ENCODE assay signal across 17 mouse cellular contexts in the genomic region with DNA sequence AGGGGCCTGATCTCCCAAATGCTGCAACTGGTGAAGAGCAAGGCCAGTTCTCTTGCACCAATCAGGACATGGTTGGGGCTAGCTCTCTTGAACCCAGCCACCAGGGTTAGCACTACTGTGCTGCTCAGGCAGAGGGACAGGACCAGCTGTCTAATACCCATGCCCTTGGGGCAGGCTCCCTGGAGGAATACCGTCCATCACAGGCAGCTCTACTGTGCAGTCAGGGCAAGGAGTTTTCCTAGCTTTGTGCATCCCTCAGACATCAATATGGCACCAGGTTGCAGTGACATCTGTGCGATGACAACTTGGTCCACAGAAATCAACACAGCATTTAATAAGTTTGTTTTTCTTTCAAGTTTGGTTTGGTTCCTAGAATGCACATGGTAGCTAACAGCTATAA.
"Had no signal": no experiment of that assay in that cellular context is flagged by ENCODE, and none has a peak within 500 bp of the region (broad histone marks: within the 10 kb centered on the region; RNA-seq: fewer than 3 reads in every experiment).

No protein-coding gene starts in this region.

- H3K4me1 ChIP-seq: liver, embryonic 13.5 days; midbrain, embryonic 15.5 days; neural tube, embryonic 13.5 days; stomach, embryonic 15.5 days had no signal

- H3K27ac ChIP-seq: left cerebral cortex, adult 2 months; liver, embryonic 13.5 days; midbrain, embryonic 15.5 days; neural tube, embryonic 13.5 days; stomach, embryonic 15.5 days had no signal

- H3K36me3 ChIP-seq: liver, embryonic 13.5 days; midbrain, embryonic 15.5 days; neural tube, embryonic 13.5 days; stomach, embryonic 15.5 days had no signal

- H3K27me3 ChIP-seq: liver, embryonic 13.5 days; midbrain, embryonic 15.5 days; neural tube, embryonic 13.5 days; stomach, embryonic 15.5 days had no signal

- H3K4me3 ChIP-seq: left cerebral cortex, adult 2 months; liver, embryonic 13.5 days; midbrain, embryonic 15.5 days; myocyte; neural tube, embryonic 13.5 days; stomach, embryonic 15.5 days had no signal

- H3K9ac ChIP-seq: liver, embryonic 13.5 days; midbrain, embryonic 15.5 days; neural tube, embryonic 13.5 days; stomach, embryonic 15.5 days had no signal

- ATAC-seq: midbrain, embryonic 15.5 days had no signal

- DNase-seq: kidney, postnatal 10 days; kidney, postnatal 36 days; layer of hippocampus, postnatal 36 days; liver, embryonic 13.5 days; lung, adult 2 months; lung, postnatal 14 days; lung, postnatal 4 days; retina, postnatal 1 day; right cerebral cortex, postnatal 25 days; spleen, adult 18-20 months; thymus, postnatal 25 days had no signal

- H3K9me3 ChIP-seq: liver, embryonic 13.5 days; midbrain, embryonic 15.5 days; neural tube, embryonic 13.5 days; stomach, embryonic 15.5 days had no signal

- H3K4me2 ChIP-seq: liver, embryonic 13.5 days; midbrain, embryonic 11.5 days; midbrain, embryonic 15.5 days; neural tube, embryonic 13.5 days; stomach, embryonic 15.5 days had no signal
